Mouse (Mus musculus) midbrain, embryonic 12.5 days (tissue): ENCODE measurements around the gene Polr2g. TPM values are rescaled to one million over a fixed set of nuclear protein-coding genes. Genes with fewer than 3 reads are reported as not detected.

Experiments
- ATAC-seq: fragments of 200-750 bp; cut with Nextera tagmentation; 2 replicates; pipeline ENCODE4 v1.8.0; 2017; ENCODE audit warnings: low read depth, moderate TSS enrichment, moderate library complexity; ENCODE audit not compliant: low FRiP score
- H3K27ac ChIP-seq: fragments of 300-500 bp; sonication (generic); replicated peaks from 2 replicates; pipeline ENCODE4 v1.5.1; 2016; ENCODE audit warnings: mild to moderate bottlenecking
- H3K27me3 ChIP-seq: fragments of 300-500 bp; sonication (generic); 2 replicates; pipeline ENCODE4 v1.6.1; 2016; ENCODE audit warnings: mild to moderate bottlenecking
- H3K36me3 ChIP-seq: fragments of 300-500 bp; sonication (generic); 2 replicates; pipeline ENCODE4 v1.6.1; 2016
- H3K4me1 ChIP-seq: fragments of 300-500 bp; sonication (generic); 2 replicates; pipeline ENCODE4 v1.6.1; 2016
- H3K4me2 ChIP-seq: fragments of 300-500 bp; sonication (generic); replicated peaks from 2 replicates; pipeline ENCODE4 v1.6.1; 2016; ENCODE audit warnings: mild to moderate bottlenecking, moderate library complexity
- H3K4me3 ChIP-seq: fragments of 300-500 bp; sonication (generic); 2 replicates; pipeline ENCODE4 v1.5.1; 2016; ENCODE audit warnings: mild to moderate bottlenecking
- H3K9ac ChIP-seq: fragments of 300-500 bp; sonication (generic); replicated peaks from 2 replicates; pipeline ENCODE4 v1.6.1; 2016; ENCODE audit warnings: mild to moderate bottlenecking, moderate library complexity
- H3K9me3 ChIP-seq: fragments of 300-500 bp; sonication (generic); 2 replicates; pipeline ENCODE4 v1.6.1; 2016; ENCODE audit warnings: mild to moderate bottlenecking
- WGBS: fragments of 180-500 bp; shearing (Covaris S2); methylation state at CpG from one replicate; pipeline ENCODE4 v1.1.7; 2016; 5-methylcytosine and 5-hydroxymethylcytosine counted together
- polyA plus RNA-seq: library from polyadenylated mRNA; unstranded; fragments of >200 nt; fragmentation: Nextera tagmentation; extraction: Ambion mirVana; gene quantifications from 2 replicates; pipeline ENCODE4 v1.2.1, GENCODE M21; 2016

Gene Polr2g
- polyA plus RNA-seq, 1 experiment from 2014 or later, result 154 TPM

- H3K4me1 ChIP-seq, result peaks cover 9% of the 10 kb centered on the region
- no peak for ATAC-seq
- H3K27me3 ChIP-seq, result no peaks in the 10 kb centered on the region
- WGBS, result 71% methylated on average over 2 of the region's 2 CpGs
- H3K9ac ChIP-seq, result no peak overlapping the region
- H3K4me2 ChIP-seq, result no peak overlapping the region
- H3K27ac ChIP-seq, result no peak overlapping the region
- H3K4me3 ChIP-seq, result no peak overlapping the region
- no peaks in the 10 kb centered on the region for H3K9me3 ChIP-seq
- peaks cover 90% of the 10 kb centered on the region for H3K36me3 ChIP-seq
Measured at GRCm38 (mm10) chr19:8747368-8747767, 51.0 kb downstream of the Polr2g start.

GRCm38 (mm10) chr19:8745382-8745781 is 53.0 kb downstream of the Polr2g start:
- peaks cover 76% of the 10 kb centered on the region for H3K36me3 ChIP-seq

More at GRCm38 (mm10) chr19:8745382-8745781, 53.0 kb downstream of the Polr2g start:
- no peak overlapping the region for H3K4me2 ChIP-seq
- H3K27ac ChIP-seq, result no peak overlapping the region
- WGBS, result 94% methylated on average over 1 of the region's 1 CpGs
- H3K27me3 ChIP-seq, result no peaks in the 10 kb centered on the region
- no peaks in the 10 kb centered on the region for H3K9me3 ChIP-seq
- H3K9ac ChIP-seq, result no peak overlapping the region
- H3K4me3 ChIP-seq, result no peak overlapping the region
- no peak for ATAC-seq
- H3K4me1 ChIP-seq, result peaks cover 20% of the 10 kb centered on the region

Other genes with a start within 250 kb of the Polr2g start
- gene Slc22a8, start 207.3 kb downstream of the Polr2g start, polyA plus RNA-seq, result 0.77 and 0.89 TPM in 2 replicates
- gene Slc22a6, start 180.5 kb downstream of the Polr2g start, polyA plus RNA-seq, result 3.6 and 4.2 TPM in 2 replicates
- gene Chrm1, start 134.8 kb downstream of the Polr2g start, polyA plus RNA-seq, result 0.50 and 0.59 TPM in 2 replicates
- 138 and 150 TPM in 2 replicates for gene Slc3a2, start 75.2 kb downstream of the Polr2g start, polyA plus RNA-seq
- 78.5 and 80.7 TPM in 2 replicates for gene Wdr74, start 62.8 kb downstream of the Polr2g start, polyA plus RNA-seq
- 3.3 and 4.5 TPM in 2 replicates for gene 1700092M07Rik, start 57.9 kb downstream of the Polr2g start, polyA plus RNA-seq
- gene Stx5a, start 57.2 kb downstream of the Polr2g start, polyA plus RNA-seq, result 121 and 127 TPM in 2 replicates
- gene Nxf1, start 41.5 kb downstream of the Polr2g start, polyA plus RNA-seq, result 210 and 224 TPM in 2 replicates
- 211 and 214 TPM in 2 replicates for gene Tmem223, start 27.6 kb downstream of the Polr2g start, polyA plus RNA-seq
- 40.4 TPM in 2 replicates for gene Tmem179b, start 24.1 kb downstream of the Polr2g start, polyA plus RNA-seq
- gene Taf6l, start 12.2 kb downstream of the Polr2g start, polyA plus RNA-seq, result 34.5 and 35.5 TPM in 2 replicates
- 8.3 and 8.8 TPM in 2 replicates for gene Zbtb3, start 4.0 kb upstream of the Polr2g start, polyA plus RNA-seq
- gene Ttc9c, start 20.8 kb upstream of the Polr2g start, polyA plus RNA-seq, result 65.7 and 69.9 TPM in 2 replicates
- gene Hnrnpul2, start 21.4 kb upstream of the Polr2g start, polyA plus RNA-seq, result 6.0 and 6.4 TPM in 2 replicates
- not detected in 2 replicates for gene AC129217.1, start 31.2 kb upstream of the Polr2g start, polyA plus RNA-seq
- gene Bscl2, start 38.9 kb upstream of the Polr2g start, polyA plus RNA-seq, result 68.0 and 68.7 TPM in 2 replicates
- gene Gng3, start 40.6 kb upstream of the Polr2g start, polyA plus RNA-seq, result 174 and 180 TPM in 2 replicates
- 0.55 and 0.62 TPM in 2 replicates for gene Lrrn4cl, start 52.2 kb upstream of the Polr2g start, polyA plus RNA-seq
- gene Ubxn1, start 72.9 kb upstream of the Polr2g start, polyA plus RNA-seq, result 172 and 175 TPM in 2 replicates
- gene Uqcc3, start 82.3 kb upstream of the Polr2g start, polyA plus RNA-seq, result 59.6 and 63.5 TPM in 2 replicates
- 92.7 and 97.2 TPM in 2 replicates for gene Lbhd1, start 85.2 kb upstream of the Polr2g start, polyA plus RNA-seq
- gene Gm49403, start 85.4 kb upstream of the Polr2g start, polyA plus RNA-seq, result not detected in 2 replicates
- gene 1810009A15Rik, start 90.3 kb upstream of the Polr2g start, polyA plus RNA-seq, result 81.0 and 87.1 TPM in 2 replicates
- not detected in 2 replicates for gene Gm49416, start 90.3 kb upstream of the Polr2g start, polyA plus RNA-seq
- 46.2 and 46.6 TPM in 2 replicates for gene Ints5, start 94.4 kb upstream of the Polr2g start, polyA plus RNA-seq
- gene Ganab, start 99.5 kb upstream of the Polr2g start, polyA plus RNA-seq, result 111 and 115 TPM in 2 replicates
- 71.9 and 72.5 TPM in 2 replicates for gene B3gat3, start 121.8 kb upstream of the Polr2g start, polyA plus RNA-seq
- 2.1 and 2.2 TPM in 2 replicates for gene Rom1, start 130.8 kb upstream of the Polr2g start, polyA plus RNA-seq
- 14.9 and 15.8 TPM in 2 replicates for gene Eml3, start 131.0 kb upstream of the Polr2g start, polyA plus RNA-seq
- 189 and 192 TPM in 2 replicates for gene Mta2, start 143.3 kb upstream of the Polr2g start, polyA plus RNA-seq
- 34.0 and 34.2 TPM in 2 replicates for gene Tut1, start 155.3 kb upstream of the Polr2g start, polyA plus RNA-seq
- gene Eef1g, start 168.5 kb upstream of the Polr2g start, polyA plus RNA-seq, result 338 and 351 TPM in 2 replicates
- 7.6 and 12.2 TPM in 2 replicates for gene Ahnak, start 190.7 kb upstream of the Polr2g start, polyA plus RNA-seq